Mouse (Mus musculus) cerebellum, postnatal 14 days (tissue): ENCODE results near the gene Smarca4.

Source experiments
- DNase-seq, 2 experiments: peaks; one replicate each; pipeline ENCODE4 v3.0.0; 2021; ENCODE audit warnings: mixed read lengths in 2 of 2

The Smarca4 gene

GRCm38 (mm10) chr9:21601722-21602399, 14.1 kb upstream of the Smarca4 start:
- DNase-seq, result peak; percentile 85 to 86

- DNase-seq, result no peak
Measured at GRCm38 (mm10) chr9:21604119-21604518, 11.8 kb upstream of the Smarca4 start.

GRCm38 (mm10) chr9:21605865-21606264, 10.1 kb upstream of the Smarca4 start:
- DNase-seq, result no peak

- no peak for DNase-seq
Measured at GRCm38 (mm10) chr9:21606648-21607047, 9.3 kb upstream of the Smarca4 start.

- no peak for DNase-seq
Measured at GRCm38 (mm10) chr9:21609861-21610260, 6.1 kb upstream of the Smarca4 start.

GRCm38 (mm10) chr9:21614864-21615616, 929 bp upstream of the Smarca4 start:
- no peak for DNase-seq

GRCm38 (mm10) chr9:21616232-21616781, 338 bp downstream of the Smarca4 start:
- peak; percentile 95 for DNase-seq

GRCm38 (mm10) chr9:21617066-21617465, 1.1 kb downstream of the Smarca4 start:
- DNase-seq, result peak in 1 of 2 experiments; percentile 42

GRCm38 (mm10) chr9:21620229-21620628, 4.3 kb downstream of the Smarca4 start:
- DNase-seq, result no peak

GRCm38 (mm10) chr9:21622676-21623075, 6.7 kb downstream of the Smarca4 start:
- no peak for DNase-seq

GRCm38 (mm10) chr9:21625342-21626339, 9.7 kb downstream of the Smarca4 start:
- DNase-seq, result no peak

GRCm38 (mm10) chr9:21626571-21626970, 10.6 kb downstream of the Smarca4 start:
- DNase-seq, result no peak

- DNase-seq, result no peak
Measured at GRCm38 (mm10) chr9:21627145-21627795, 11.3 kb downstream of the Smarca4 start.

- peak; percentile 65 to 72 for DNase-seq
Measured at GRCm38 (mm10) chr9:21630673-21631072, 14.7 kb downstream of the Smarca4 start.

- DNase-seq, result no peak
Measured at GRCm38 (mm10) chr9:21633106-21633505, 17.1 kb downstream of the Smarca4 start.

GRCm38 (mm10) chr9:21635639-21636038, 19.7 kb downstream of the Smarca4 start:
- peak; percentile 52 to 67 for DNase-seq

GRCm38 (mm10) chr9:21639031-21639430, 23.1 kb downstream of the Smarca4 start:
- peak in 1 of 2 experiments; percentile 46 for DNase-seq

- DNase-seq, result no peak
Measured at GRCm38 (mm10) chr9:21646366-21646765, 30.4 kb downstream of the Smarca4 start.

GRCm38 (mm10) chr9:21647721-21648120, 31.8 kb downstream of the Smarca4 start:
- DNase-seq, result no peak

GRCm38 (mm10) chr9:21652263-21652662, 36.3 kb downstream of the Smarca4 start:
- DNase-seq, result no peak

- DNase-seq, result no peak
Measured at GRCm38 (mm10) chr9:21653253-21653652, 37.3 kb downstream of the Smarca4 start.

- DNase-seq, result no peak
Measured at GRCm38 (mm10) chr9:21662034-21662433, 46.1 kb downstream of the Smarca4 start.
